Mouse (Mus musculus) intestine, postnatal 0 days (tissue): ENCODE results near the gene 4930555G01Rik. TPM values are rescaled to one million over a fixed set of nuclear protein-coding genes. Genes with fewer than 3 reads are reported as not detected.
A peak's percentile ranks its signal among the peaks of the same experiment; 100 is the strongest.
"Not testable (repeated sequence)": the region's sequence is repeated elsewhere in the genome, so short reads cannot be mapped to it uniquely, and the experiment has no call there.

Experiments used
- ATAC-seq: fragments of 200-750 bp; cut with Nextera tagmentation; 2 replicates; pipeline ENCODE4 v1.8.0; 2017; ENCODE audit warnings: mild to moderate bottlenecking, moderate TSS enrichment, moderate library complexity
- H3K27ac ChIP-seq: fragments of 300-500 bp; sonication (generic); 2 replicates; pipeline ENCODE4 v1.5.1; 2014; ENCODE audit warnings: mild to moderate bottlenecking, low read depth, low read length, moderate library complexity
- H3K27me3 ChIP-seq: fragments of 300-500 bp; sonication (generic); replicated peaks from 2 replicates; pipeline ENCODE4 v1.6.1; 2014; ENCODE audit warnings: low read length, mixed read lengths; ENCODE audit not compliant: control insufficient read depth, insufficient read depth
- H3K36me3 ChIP-seq: fragments of 300-500 bp; sonication (generic); 2 replicates; pipeline ENCODE4 v1.6.1; 2014; ENCODE audit warnings: mild to moderate bottlenecking, moderate library complexity; ENCODE audit not compliant: control insufficient read depth, insufficient read depth
- H3K4me1 ChIP-seq: fragments of 300-500 bp; sonication (generic); replicated peaks from 2 replicates; pipeline ENCODE4 v1.6.1; 2014; ENCODE audit warnings: antibody characterized with exemption, low read length, mixed read lengths; ENCODE audit not compliant: control insufficient read depth, insufficient read depth
- H3K4me2 ChIP-seq: fragments of 300-500 bp; sonication (generic); replicated peaks from 2 replicates; pipeline ENCODE4 v1.6.1; 2014; ENCODE audit warnings: low read depth, mild to moderate bottlenecking, moderate library complexity
- H3K4me3 ChIP-seq: fragments of 300-500 bp; sonication (generic); 2 replicates; pipeline ENCODE4 v1.5.1; 2014; ENCODE audit warnings: low read depth, low read length
- H3K9ac ChIP-seq: fragments of 300-500 bp; sonication (generic); 2 replicates; pipeline ENCODE4 v1.6.1; 2014; ENCODE audit warnings: mild to moderate bottlenecking, low read depth, low read length
- H3K9me3 ChIP-seq: fragments of 300-500 bp; sonication (generic); 2 replicates; pipeline ENCODE4 v1.6.1; 2016; ENCODE audit warnings: mixed run types; ENCODE audit not compliant: control insufficient read depth
- WGBS: fragments of 180-500 bp; shearing (Covaris S2); extraction: QIAGEN DNeasy Blood & Tissue Kit; methylation state at CpG from one replicate; pipeline ENCODE4 v1.1.7; 2014; 5-methylcytosine and 5-hydroxymethylcytosine counted together
- polyA plus RNA-seq: library from polyadenylated mRNA; unstranded; fragments of >200 nt; fragmentation: Nextera tagmentation; extraction: Ambion mirVana; gene quantifications from 2 replicates; pipeline ENCODE4 v1.2.1, GENCODE M21; 2015

4930555G01Rik gene
- not detected in 2 replicates for polyA plus RNA-seq

DNA sequence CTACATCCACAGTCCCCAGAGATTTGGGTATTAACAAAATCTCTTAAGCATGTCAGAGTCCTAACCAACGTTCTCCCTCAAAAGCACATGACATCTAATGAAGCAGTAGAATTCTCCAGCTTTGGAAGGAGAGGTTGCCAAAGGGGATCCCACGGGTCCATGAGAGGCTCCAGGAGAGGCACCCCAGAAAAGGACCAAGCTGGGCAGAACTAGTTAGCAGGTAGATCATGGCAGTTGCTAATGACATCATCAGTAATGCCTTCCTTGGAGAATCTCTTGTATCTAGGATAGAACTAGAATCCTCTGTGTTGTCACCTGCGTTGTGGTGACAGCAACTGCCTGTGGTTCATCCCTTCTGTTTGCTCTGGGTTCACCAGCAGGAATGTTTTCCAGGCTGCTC, at the start of gene 4930555G01Rik:
Gene 4930555G01Rik (plus strand): TSS at position 301 of the 400 bp plus-strand sequence.
- not testable (repeated sequence) for H3K9me3 ChIP-seq, H3K4me1 ChIP-seq, H3K36me3 ChIP-seq, H3K4me2 ChIP-seq, H3K4me3 ChIP-seq, H3K27ac ChIP-seq, H3K9ac ChIP-seq, ATAC-seq, H3K27me3 ChIP-seq
- no CpG with 5 or more reads among the region's 3 CpGs for WGBS

DNA sequence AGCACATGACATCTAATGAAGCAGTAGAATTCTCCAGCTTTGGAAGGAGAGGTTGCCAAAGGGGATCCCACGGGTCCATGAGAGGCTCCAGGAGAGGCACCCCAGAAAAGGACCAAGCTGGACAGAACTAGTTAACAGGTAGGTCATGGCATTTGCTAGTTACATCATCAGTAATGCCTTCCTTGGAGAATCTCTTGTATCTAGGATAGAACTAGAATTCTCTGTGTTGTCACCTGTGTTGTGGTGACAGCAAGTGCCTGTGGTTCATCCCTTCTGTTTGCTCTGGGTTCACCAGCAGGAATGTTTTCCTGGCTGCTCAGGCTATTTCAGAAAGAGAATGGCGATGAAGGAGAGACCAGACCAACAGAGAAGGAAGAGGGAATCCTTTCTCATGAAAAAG, 34.8 kb upstream of the 4930555G01Rik start, which contains the start of gene Gm3298:
Gene Gm3298 (plus strand): TSS at position 301 of the 400 bp plus-strand sequence.
- ATAC-seq, H3K9ac ChIP-seq, H3K36me3 ChIP-seq, H3K4me3 ChIP-seq, H3K4me2 ChIP-seq, H3K27me3 ChIP-seq, H3K27ac ChIP-seq, H3K4me1 ChIP-seq, H3K9me3 ChIP-seq: not testable (repeated sequence)
- whole genome bisulfite sequencing: no CpG with 5 or more reads among the region's 2 CpGs

DNA sequence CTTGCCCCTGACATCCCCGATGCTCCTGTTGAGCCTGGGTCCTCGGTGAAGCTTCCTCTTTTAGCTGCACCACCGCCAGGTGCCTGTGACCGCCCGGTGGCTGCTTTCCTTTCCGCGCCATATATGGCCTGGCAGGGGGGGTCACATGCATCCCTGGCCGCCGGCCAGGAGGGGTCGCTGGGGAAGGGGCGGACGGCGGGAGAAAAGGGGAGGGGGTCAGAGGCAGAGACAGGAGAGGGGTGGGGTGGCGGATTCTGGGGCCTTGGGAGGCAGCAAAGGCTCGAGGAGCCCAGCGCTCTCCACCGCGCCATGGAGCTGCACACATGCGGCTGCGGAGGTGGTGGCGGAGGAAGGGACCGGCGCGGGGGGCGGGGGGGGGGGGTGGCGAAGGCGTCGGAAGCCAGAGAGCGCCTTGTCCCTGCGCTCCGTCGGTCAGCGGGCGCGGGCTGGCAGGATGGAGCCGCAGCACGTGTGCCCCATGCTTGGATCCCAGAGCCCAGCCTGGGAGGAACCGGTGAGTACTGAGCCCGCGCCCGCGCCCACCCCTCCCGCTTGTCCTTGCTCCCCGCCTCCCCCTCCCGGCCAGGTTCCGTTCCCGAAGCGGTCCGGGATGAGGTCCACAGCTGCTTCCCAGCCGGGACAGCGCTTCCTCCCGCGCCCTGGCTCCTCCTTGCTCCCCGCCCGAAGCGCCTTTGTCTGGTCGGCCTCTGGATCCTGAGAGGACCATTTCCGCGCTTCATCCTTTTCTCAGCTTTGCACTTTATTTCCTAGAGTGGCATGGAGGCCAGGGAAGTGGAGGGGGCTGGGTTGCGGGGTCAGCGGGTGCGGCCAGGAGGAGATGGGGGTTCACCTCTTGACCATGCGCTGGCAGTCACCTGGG, 20.4 kb downstream of the 4930555G01Rik start, which contains the start of gene Gm8281:
Gene Gm8281 (plus strand): TSS at position 430 of the 880 bp plus-strand sequence.
- H3K27me3 ChIP-seq, H3K4me1 ChIP-seq, H3K9me3 ChIP-seq, H3K9ac ChIP-seq, ATAC-seq, H3K36me3 ChIP-seq, H3K27ac ChIP-seq: not testable (repeated sequence)
- Histone ChIP-seq H3K4me3 (peak within 1 kb of the TSS; percentile 16; the same call in 1 of the 2 replicates), H3K4me2 (peak within 1 kb of the TSS; percentile 61)
- WGBS: 5% methylated on average over 21 of the region's 63 CpGs

Other genes with a start within 250 kb of the 4930555G01Rik start
- gene Gm3269, start 212.5 kb upstream of the 4930555G01Rik start, polyA plus RNA-seq: not detected in 2 replicates
- gene Gm3264, start 195.1 kb upstream of the 4930555G01Rik start, polyA plus RNA-seq: not detected in 2 replicates
- gene Gm3278, start 158.2 kb upstream of the 4930555G01Rik start, polyA plus RNA-seq: 0.10 TPM in 1 of 2 replicates, not detected in the other
- not detected in 2 replicates for gene Gm8297, start 66.7 kb upstream of the 4930555G01Rik start, polyA plus RNA-seq
- gene Gm3298, start 34.7 kb upstream of the 4930555G01Rik start, polyA plus RNA-seq: not detected in 2 replicates
- gene Gm8281, start 20.4 kb downstream of the 4930555G01Rik start, polyA plus RNA-seq: 0.16 and 0.17 TPM in 2 replicates
- not detected in 2 replicates for gene Gm8279, start 80.9 kb downstream of the 4930555G01Rik start, polyA plus RNA-seq
- not detected in 2 replicates for gene Gm3317, start 113.9 kb downstream of the 4930555G01Rik start, polyA plus RNA-seq
- gene Gm8271, start 135.2 kb downstream of the 4930555G01Rik start, polyA plus RNA-seq: not detected in 2 replicates
- gene Gm3526, start 210.0 kb downstream of the 4930555G01Rik start, polyA plus RNA-seq: not detected in 2 replicates